8 mouse cellular contexts compared by ENCODE assay signal in the genomic region with DNA sequence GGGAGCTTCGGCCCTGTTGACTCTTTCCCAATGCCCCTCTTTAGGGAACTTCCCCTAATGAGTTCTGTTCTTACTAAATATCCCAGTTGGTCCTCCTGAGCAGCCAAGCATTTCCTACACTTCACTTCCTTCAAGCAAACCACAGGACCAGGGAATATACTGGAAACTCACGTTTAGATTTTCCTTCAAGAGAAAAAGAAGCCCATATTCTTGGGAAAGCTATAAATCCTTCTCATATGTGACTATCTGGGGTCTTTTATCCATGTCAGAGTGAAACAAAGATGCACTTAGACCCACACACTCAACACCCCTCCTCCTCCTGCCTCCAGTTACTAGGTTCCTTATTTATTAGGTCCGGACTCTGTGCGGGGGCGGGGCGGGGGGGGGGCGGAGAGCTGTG. TPM values are rescaled to one million over a fixed set of nuclear protein-coding genes. Genes with fewer than 3 reads are reported as not detected.
DNase-seq lines count a peak whose midpoint lies in the region; ATAC-seq and TF ChIP-seq lines count a peak whose summit lies in the region.

No protein-coding gene starts in this region.

- peak overlapping the region; percentile 78 for H3K4me3 ChIP-seq in layer of hippocampus, adult 2 months
- H3K4me3 ChIP-seq in forebrain, embryonic 13.5 days, result peak overlapping the region; percentile 61
- peak overlapping the region; percentile 33; the same call in 1 of the 2 replicates for H3K4me3 ChIP-seq in intestine, postnatal 0 days (ENCODE audit: low read depth, low read length)
- H3K4me3 ChIP-seq in neural tube, embryonic 13.5 days, result peak overlapping the region; percentile 64

- TF ChIP-seq CTCF in layer of hippocampus, adult 2 months (conservative IDR thresholded peaks at IDR 0.05), result no peak
- no peak for TF ChIP-seq CTCF in intestine, postnatal 0 days (IDR thresholded peaks at IDR 0.05; ENCODE audit: low read depth)

- no peaks in the 10 kb centered on the region for H3K9me3 ChIP-seq in forebrain, embryonic 13.5 days (replicated peaks)
- H3K9me3 ChIP-seq in intestine, postnatal 0 days (ENCODE audit: control insufficient read depth), result no peaks in the 10 kb centered on the region
- no peaks in the 10 kb centered on the region for H3K9me3 ChIP-seq in neural tube, embryonic 13.5 days

- H3K4me2 ChIP-seq in forebrain, embryonic 13.5 days, result peak overlapping the region; percentile 80
- peak overlapping the region; percentile 66 for H3K4me2 ChIP-seq in intestine, postnatal 0 days (replicated peaks; ENCODE audit: low read depth)
- H3K4me2 ChIP-seq in neural tube, embryonic 13.5 days, result peak overlapping the region; percentile 80

- ATAC-seq in forebrain, embryonic 13.5 days, result no peak
- no peak for ATAC-seq in intestine, postnatal 0 days
- peak; percentile 48; the same call in 1 of the 2 replicates for ATAC-seq in neural tube, embryonic 13.5 days (ENCODE audit: low read depth)

- 1% methylated on average over 7 of the region's 7 CpGs for WGBS in forebrain, embryonic 13.5 days
- WGBS in intestine, postnatal 0 days, result 10% methylated on average over 7 of the region's 7 CpGs
- 2% methylated on average over 7 of the region's 7 CpGs for WGBS in neural tube, embryonic 13.5 days

- H3K9ac ChIP-seq in forebrain, embryonic 13.5 days, result peak overlapping the region; percentile 81
- H3K9ac ChIP-seq in intestine, postnatal 0 days (ENCODE audit: low read depth, low read length), result no peak overlapping the region
- peak overlapping the region; percentile 84 for H3K9ac ChIP-seq in neural tube, embryonic 13.5 days

- peaks cover 61% of the 10 kb centered on the region for H3K4me1 ChIP-seq in forebrain, embryonic 13.5 days
- no peaks in the 10 kb centered on the region for H3K4me1 ChIP-seq in intestine, postnatal 0 days (replicated peaks; ENCODE audit: control insufficient read depth, insufficient read depth, low read length)
- peaks cover 56% of the 10 kb centered on the region for H3K4me1 ChIP-seq in neural tube, embryonic 13.5 days (replicated peaks)

- DNase-seq in layer of hippocampus, adult 2 months (ENCODE audit: low spot score in 2 of 2), result no peak
- no peak for DNase-seq in layer of hippocampus, postnatal 36 days
- no peak for DNase-seq in frontal cortex, postnatal 10 days (ENCODE audit: low spot score in 2 of 2)
- no peak for DNase-seq in right cerebral cortex, postnatal 25 days
- DNase-seq in lung, adult 18-20 months, result no peak

- 0 out of 2 replicates have a peak, but pooled peaks cover 4% of the 10 kb centered on the region for H3K36me3 ChIP-seq in forebrain, embryonic 13.5 days (ENCODE audit: poor library complexity, severe bottlenecking)
- H3K36me3 ChIP-seq in intestine, postnatal 0 days (ENCODE audit: control insufficient read depth, insufficient read depth), result no peaks in the 10 kb centered on the region
- H3K36me3 ChIP-seq in neural tube, embryonic 13.5 days, result no peaks in the 10 kb centered on the region

- H3K27me3 ChIP-seq in forebrain, embryonic 13.5 days, result no peaks in the 10 kb centered on the region
- H3K27me3 ChIP-seq in intestine, postnatal 0 days (replicated peaks; ENCODE audit: control insufficient read depth, insufficient read depth, low read length), result no peaks in the 10 kb centered on the region
- no peaks in the 10 kb centered on the region for H3K27me3 ChIP-seq in neural tube, embryonic 13.5 days

- H3K27ac ChIP-seq in layer of hippocampus, adult 2 months, result peak overlapping the region; percentile 97
- H3K27ac ChIP-seq in forebrain, embryonic 13.5 days, result no peak overlapping the region; the same call in 1 of the 2 replicates
- no peak overlapping the region for H3K27ac ChIP-seq in intestine, postnatal 0 days (ENCODE audit: low read depth, low read length)
- H3K27ac ChIP-seq in neural tube, embryonic 13.5 days (replicated peaks), result peak overlapping the region; percentile 92

RNA-seq across cellular contexts. Expression of gene Grik2, which starts 6.5 kb away (rescaled TPM):
- total RNA-seq in layer of hippocampus, adult 2 months (2021), result 100 to 1,000 TPM; 101 to 112 TPM
- 100 to 1,000 TPM; 103 to 110 TPM for total RNA-seq in layer of hippocampus, postnatal 36 days (2021)
- 28.1 and 31.9 TPM in 2 replicates for polyA plus RNA-seq in forebrain, embryonic 13.5 days (2015; fragmentation: Nextera tagmentation; extraction: Ambion mirVana)
- polyA plus RNA-seq in intestine, postnatal 0 days (2015; fragmentation: Nextera tagmentation; extraction: Ambion mirVana), result 0.59 and 1.2 TPM in 2 replicates
- 26.9 and 28.6 TPM in 2 replicates for polyA plus RNA-seq in neural tube, embryonic 13.5 days (2015; fragmentation: Nextera tagmentation; extraction: Ambion mirVana)

Comparison
In these comparisons a context has a peak if more than half of its experiments do, and no peak if none do; other contexts are left out.
1. H3K27ac ChIP-seq: peak in layer of hippocampus, adult 2 months (single experiment) and neural tube, embryonic 13.5 days (single experiment); none in forebrain, embryonic 13.5 days (single experiment) and intestine, postnatal 0 days (single experiment).
2. RNA of gene Grik2, which starts 6.5 kb away (polyA plus RNA-seq): 26.9 to 28.6 TPM in neural tube, embryonic 13.5 days and 28.1 to 31.9 TPM in forebrain, embryonic 13.5 days; 0.59 to 1.2 TPM in intestine, postnatal 0 days; every median in the first group is over 10 times any median in the second.
3. Peak in every context shown above with its lines, with median percentiles within 50 percentile points of each other: H3K4me3 ChIP-seq and H3K4me2 ChIP-seq.